Mouse (Mus musculus): ENCODE measurements around the gene Wdr4.

DNA sequence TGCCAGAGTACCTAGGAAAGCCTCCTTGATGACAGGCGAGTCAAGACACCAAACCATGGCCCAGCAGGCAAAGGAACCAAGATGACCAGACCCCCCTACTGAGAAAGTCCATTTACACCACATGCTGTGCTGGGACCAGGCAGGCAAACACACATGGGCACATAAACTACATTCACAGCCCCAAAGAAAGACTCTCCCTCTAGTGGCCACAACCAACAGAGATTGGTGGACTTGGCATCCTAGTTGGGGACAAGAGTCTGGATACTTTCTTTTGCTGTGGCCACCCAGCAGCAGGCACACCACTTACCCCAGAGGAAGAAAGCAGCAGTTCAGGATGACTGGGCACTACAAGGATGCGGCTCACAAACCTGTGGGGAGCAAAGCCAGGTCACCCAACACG is 18.9 kb downstream of the Wdr4 start:
- TF ChIP-seq CTCF (IDR thresholded peaks at IDR 0.05) = peak; percentile 43
- no peak for TF ChIP-seq EP300 (IDR thresholded peaks at IDR 0.05)
